Mouse (Mus musculus): ENCODE results near the gene Kidins220.

GRCm38 (mm10) chr12:24944597-24944996 lies 30.1 kb upstream of the Kidins220 start:
- TF ChIP-seq CTCF (IDR thresholded peaks at IDR 0.05; ENCODE audit: low read depth, low read length) (no peak), POLR2A (IDR thresholded peaks at IDR 0.05; ENCODE audit: extremely low read depth, insufficient read depth, low read length) (no peak)

Data from liver, adult 2 months (tissue).